ENCODE assay signal across 17 mouse cellular contexts in genomic region chr15:77763702-77764101, GRCm38 (mm10). TPM values are rescaled to one million over a fixed set of nuclear protein-coding genes. Genes with fewer than 3 reads are reported as not detected.
DNase-seq lines count a peak whose midpoint lies in the region; ATAC-seq and TF ChIP-seq lines count a peak whose summit lies in the region.
"Had no signal": no experiment of that assay in that cellular context is flagged by ENCODE, and none has a peak within 500 bp of the region (broad histone marks: within the 10 kb centered on the region; RNA-seq: fewer than 3 reads in every experiment).

No protein-coding gene starts in this region.

- no peak overlapping the region for H3K4me2 ChIP-seq in embryonic facial prominence, embryonic 15.5 days (replicated peaks)
- no peak overlapping the region for H3K4me2 ChIP-seq in stomach, embryonic 15.5 days
- H3K4me2 ChIP-seq: midbrain, embryonic 11.5 days had no signal

- no peaks in the 10 kb centered on the region for H3K27me3 ChIP-seq in embryonic facial prominence, embryonic 15.5 days
- H3K27me3 ChIP-seq in embryonic facial prominence, embryonic 10.5 days (replicated peaks; ENCODE audit: low read depth, poor library complexity, severe bottlenecking) = no peaks in the 10 kb centered on the region
- H3K27me3 ChIP-seq in stomach, embryonic 15.5 days (replicated peaks) = no peaks in the 10 kb centered on the region

- peaks cover 92% of the 10 kb centered on the region for H3K36me3 ChIP-seq in embryonic facial prominence, embryonic 15.5 days
- H3K36me3 ChIP-seq in embryonic facial prominence, embryonic 10.5 days (replicated peaks) = peaks cover 98% of the 10 kb centered on the region
- H3K36me3 ChIP-seq in stomach, embryonic 15.5 days = peaks cover 87% of the 10 kb centered on the region

- WGBS in embryonic facial prominence, embryonic 15.5 days = 80% methylated on average over 11 of the region's 11 CpGs
- 94% methylated on average over 11 of the region's 11 CpGs for WGBS in embryonic facial prominence, embryonic 10.5 days
- WGBS in stomach, embryonic 15.5 days = 64% methylated on average over 11 of the region's 11 CpGs

- peak overlapping the region; percentile 53 for H3K27ac ChIP-seq in embryonic facial prominence, embryonic 15.5 days (replicated peaks)
- H3K27ac ChIP-seq in embryonic facial prominence, embryonic 10.5 days (replicated peaks) = no peak overlapping the region
- peak overlapping the region; percentile 48; the same call in 1 of the 2 replicates for H3K27ac ChIP-seq in layer of hippocampus, adult 2 months
- H3K27ac ChIP-seq in stomach, embryonic 15.5 days = peak overlapping the region; percentile 5

- DNase-seq in embryonic facial prominence, embryonic 10.5 days (ENCODE audit: low spot score) = no peak
- no peak for DNase-seq in layer of hippocampus, adult 2 months (ENCODE audit: low spot score in 2 of 2)
- no peak for DNase-seq in layer of hippocampus, adult 11-12 months (ENCODE audit: low spot score)
- peak; percentile 61 for DNase-seq in adrenal gland, postnatal 14 days
- DNase-seq in thymus, postnatal 25 days = no peak
- DNase-seq in kidney, adult 8-10 months = no peak
- DNase-seq: cerebellum, adult 8-10 months; right cerebral cortex, postnatal 14 days had no signal

- no peak overlapping the region for H3K9ac ChIP-seq in embryonic facial prominence, embryonic 15.5 days
- H3K9ac ChIP-seq in stomach, embryonic 15.5 days = no peak overlapping the region

- no peak overlapping the region for H3K4me3 ChIP-seq in embryonic facial prominence, embryonic 15.5 days (replicated peaks)
- no peak overlapping the region for H3K4me3 ChIP-seq in embryonic facial prominence, embryonic 10.5 days
- H3K4me3 ChIP-seq in layer of hippocampus, adult 2 months = no peak overlapping the region
- no peak overlapping the region for H3K4me3 ChIP-seq in stomach, embryonic 15.5 days (replicated peaks)

- no peak for TF ChIP-seq CTCF in layer of hippocampus, adult 2 months (conservative IDR thresholded peaks at IDR 0.05)

- no peaks in the 10 kb centered on the region for H3K9me3 ChIP-seq in embryonic facial prominence, embryonic 15.5 days (replicated peaks)
- H3K9me3 ChIP-seq in embryonic facial prominence, embryonic 10.5 days = no peaks in the 10 kb centered on the region
- no peaks in the 10 kb centered on the region for H3K9me3 ChIP-seq in stomach, embryonic 15.5 days

- H3K4me1 ChIP-seq in embryonic facial prominence, embryonic 15.5 days = no peaks in the 10 kb centered on the region; the same call in 1 of the 2 replicates
- no peaks in the 10 kb centered on the region for H3K4me1 ChIP-seq in embryonic facial prominence, embryonic 10.5 days
- H3K4me1 ChIP-seq in stomach, embryonic 15.5 days = no peaks in the 10 kb centered on the region

- no peak for ATAC-seq in embryonic facial prominence, embryonic 15.5 days (ENCODE audit: insufficient number of reproducible peaks, low FRiP score, low TSS enrichment, low read depth)
- ATAC-seq in stomach, embryonic 15.5 days (ENCODE audit: insufficient read depth, low FRiP score, low read depth) = no peak
- ATAC-seq: forebrain, embryonic 16.5 days; inflammation-experienced regulatory T-cells, adult 6 months had no signal

RNA-seq across cellular contexts. Expression of gene Apol8, which starts 6.9 kb away (rescaled TPM):
- polyA plus RNA-seq in embryonic facial prominence, embryonic 15.5 days (2015; fragmentation: Nextera tagmentation; extraction: Ambion mirVana) = 0.08 and 0.18 TPM in 2 replicates
- polyA plus RNA-seq in embryonic facial prominence, embryonic 10.5 days (2016; fragmentation: Nextera tagmentation; extraction: Ambion mirVana) = 0.14 and 0.32 TPM in 2 replicates
- total RNA-seq in layer of hippocampus, adult 2 months (2021) = 1 to 10 TPM; 5.7 to 7.4 TPM
- 0.30 and 1.7 TPM in 2 replicates for total RNA-seq in adrenal gland, postnatal 14 days (2021)
- polyA plus RNA-seq in stomach, embryonic 15.5 days (2015; fragmentation: Nextera tagmentation; extraction: Ambion mirVana) = 0.75 and 1.7 TPM in 2 replicates
- total RNA-seq: heart, postnatal 14 days had no signal

RNA-seq across cellular contexts. Expression of gene Apol9b, which starts 34.9 kb away (rescaled TPM):
- 0.13 and 0.41 TPM in 2 replicates for polyA plus RNA-seq in embryonic facial prominence, embryonic 15.5 days (2015; fragmentation: Nextera tagmentation; extraction: Ambion mirVana)
- not detected in 2 replicates for polyA plus RNA-seq in embryonic facial prominence, embryonic 10.5 days (2016; fragmentation: Nextera tagmentation; extraction: Ambion mirVana)
- total RNA-seq in layer of hippocampus, adult 2 months (2021) = not detected
- 0.33 and 0.71 TPM in 2 replicates for total RNA-seq in adrenal gland, postnatal 14 days (2021)
- polyA plus RNA-seq in stomach, embryonic 15.5 days (2015; fragmentation: Nextera tagmentation; extraction: Ambion mirVana) = 0.13 TPM in 1 of 2 replicates, not detected in the other
- total RNA-seq: gastrocnemius, adult 8-10 months; layer of hippocampus, postnatal 10 days had no signal
- polyA plus RNA-seq: forebrain, embryonic 16.5 days; midbrain, embryonic 11.5 days; stomach, embryonic 14.5 days had no signal
